Mouse (Mus musculus): Measurements from ENCODE around the gene Clec16a. TPM values are rescaled to one million over a fixed set of nuclear protein-coding genes. Genes with fewer than 3 reads are reported as not detected.

Gene Clec16a
- polyA plus RNA-seq, 1 experiment from 2014 or later, result 11.3 TPM

GRCm38 (mm10) chr16:10762569-10763180 is 217.5 kb downstream of the Clec16a start:
- DNase-seq (no peak), ATAC-seq (no peak)
- H3K9ac ChIP-seq (replicated peaks), result no peak overlapping the region
- WGBS (ENCODE audit: insufficient replicate concordance), result 69% methylated on average over 5 of the region's 5 CpGs
- H3K4me3 ChIP-seq (ENCODE audit: low read depth, low read length), result no peak overlapping the region
- no peak overlapping the region for H3K27ac ChIP-seq (ENCODE audit: low read depth)
- H3K9me3 ChIP-seq (ENCODE audit: low read length), result no peaks in the 10 kb centered on the region
- no peak for TF ChIP-seq EP300 (IDR thresholded peaks at IDR 0.05; ENCODE audit: low read depth)
- TF ChIP-seq CTCF (IDR thresholded peaks at IDR 0.05; ENCODE audit: low read depth), result no peak
- H3K27me3 ChIP-seq (ENCODE audit: insufficient read depth, low read length), result 0 out of 2 replicates have a peak, but pooled peaks cover 4% of the 10 kb centered on the region
- no peak overlapping the region for H3K4me2 ChIP-seq (ENCODE audit: low read depth, low read length)
- H3K36me3 ChIP-seq (replicated peaks; ENCODE audit: insufficient read depth, low read length), result no peaks in the 10 kb centered on the region
- H3K4me1 ChIP-seq (ENCODE audit: insufficient read depth), result no peaks in the 10 kb centered on the region

DNA sequence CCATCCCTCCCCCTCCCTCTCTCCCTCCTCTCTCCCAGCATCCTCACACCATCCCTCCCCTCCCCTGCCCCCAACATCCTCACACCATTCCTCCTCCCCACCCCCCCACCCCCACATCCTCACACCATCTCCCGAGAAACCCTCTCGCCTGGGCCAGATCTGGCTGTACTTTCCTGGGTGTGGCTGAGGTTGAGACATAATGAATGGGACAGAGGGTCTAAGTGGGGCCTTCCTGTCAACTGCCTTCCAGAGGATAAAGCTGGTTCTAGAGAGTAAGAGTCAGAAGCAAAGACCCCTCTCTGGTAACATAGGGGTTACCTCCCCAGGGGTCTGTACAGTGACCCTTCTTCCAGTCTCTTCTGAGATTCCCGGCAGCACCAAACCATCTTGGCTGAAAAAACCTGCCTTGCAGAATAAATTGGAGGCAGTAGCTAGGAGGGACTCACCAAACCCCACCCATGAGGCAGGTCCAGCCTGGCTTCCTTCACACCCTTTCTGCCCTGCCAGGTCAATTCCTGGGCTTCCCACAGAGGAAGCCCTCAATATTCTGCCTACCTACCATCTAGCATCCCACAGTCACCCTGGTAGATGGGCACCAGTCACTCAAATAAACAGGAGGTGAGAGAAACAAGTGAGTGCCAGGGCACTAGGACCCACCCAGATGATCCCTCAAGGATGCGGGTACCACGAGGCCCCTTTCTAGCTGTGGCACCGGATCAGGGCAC is 218.6 kb downstream of the Clec16a start:
- Histone ChIP-seq H3K4me2 (ENCODE audit: low read depth, low read length) (no peak overlapping the region), H3K9ac (replicated peaks) (no peak overlapping the region), H3K9me3 (ENCODE audit: low read length) (no peaks in the 10 kb centered on the region), H3K4me1 (ENCODE audit: insufficient read depth) (peaks cover 8% of the 10 kb centered on the region), H3K27ac (ENCODE audit: low read depth) (no peak overlapping the region), H3K27me3 (ENCODE audit: insufficient read depth, low read length) (0 out of 2 replicates have a peak, but pooled peaks cover 4% of the 10 kb centered on the region), H3K36me3 (replicated peaks; ENCODE audit: insufficient read depth, low read length) (no peaks in the 10 kb centered on the region), H3K4me3 (ENCODE audit: low read depth, low read length) (no peak overlapping the region)
- WGBS (ENCODE audit: insufficient replicate concordance), result 55% methylated on average over 6 of the region's 6 CpGs
- TF ChIP-seq EP300 (IDR thresholded peaks at IDR 0.05; ENCODE audit: low read depth) (no peak), CTCF (IDR thresholded peaks at IDR 0.05; ENCODE audit: low read depth) (no peak)
- DNase-seq, result no peak
- no peak for ATAC-seq

GRCm38 (mm10) chr16:10764323-10764722 is 219.2 kb downstream of the Clec16a start:
- Histone ChIP-seq H3K4me3 (ENCODE audit: low read depth, low read length) (no peak overlapping the region), H3K27me3 (ENCODE audit: insufficient read depth, low read length) (0 out of 2 replicates have a peak, but pooled peaks cover 4% of the 10 kb centered on the region), H3K9me3 (ENCODE audit: low read length) (no peaks in the 10 kb centered on the region), H3K4me2 (ENCODE audit: low read depth, low read length) (no peak overlapping the region), H3K4me1 (ENCODE audit: insufficient read depth) (peaks cover 14% of the 10 kb centered on the region), H3K9ac (replicated peaks) (no peak overlapping the region), H3K36me3 (replicated peaks; ENCODE audit: insufficient read depth, low read length) (no peaks in the 10 kb centered on the region), H3K27ac (ENCODE audit: low read depth) (no peak overlapping the region)
- WGBS (ENCODE audit: insufficient replicate concordance), result 35% methylated on average over 2 of the region's 2 CpGs
- TF ChIP-seq CTCF (IDR thresholded peaks at IDR 0.05; ENCODE audit: low read depth), result no peak
- TF ChIP-seq EP300 (IDR thresholded peaks at IDR 0.05; ENCODE audit: low read depth), result no peak
- ATAC-seq, result no peak
- DNase-seq, result no peak

DNA sequence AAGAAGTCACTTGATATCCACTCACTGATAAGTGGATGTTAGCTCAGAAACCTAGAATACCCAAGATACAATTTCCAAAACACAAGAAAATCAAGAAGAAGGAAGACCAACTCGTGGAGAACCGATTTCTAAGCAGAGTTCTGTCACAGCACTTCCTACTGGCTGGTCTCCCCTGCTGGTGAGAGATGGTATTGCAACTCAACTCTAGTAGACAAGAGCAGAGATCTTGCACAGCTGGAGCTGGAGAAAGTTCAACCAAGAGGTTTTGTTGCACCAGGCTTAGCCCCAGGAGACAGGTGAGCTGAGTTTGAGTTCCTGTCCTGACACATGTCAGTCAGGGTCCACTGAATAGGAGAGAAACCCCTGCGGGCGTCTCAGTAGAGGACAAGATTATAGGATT is 222.0 kb downstream of the Clec16a start:
- TF ChIP-seq EP300 (IDR thresholded peaks at IDR 0.05; ENCODE audit: low read depth), result no peak
- TF ChIP-seq CTCF (IDR thresholded peaks at IDR 0.05; ENCODE audit: low read depth), result peak; percentile 95
- no peak overlapping the region for H3K9ac ChIP-seq (replicated peaks)
- H3K27me3 ChIP-seq (ENCODE audit: insufficient read depth, low read length), result 0 out of 2 replicates have a peak, but pooled peaks cover 4% of the 10 kb centered on the region
- H3K36me3 ChIP-seq (replicated peaks; ENCODE audit: insufficient read depth, low read length), result no peaks in the 10 kb centered on the region
- ATAC-seq (no peak), DNase-seq (peak; percentile 79)
- H3K4me1 ChIP-seq (ENCODE audit: insufficient read depth), result peaks cover 38% of the 10 kb centered on the region
- no peak overlapping the region for H3K27ac ChIP-seq (ENCODE audit: low read depth)
- 38% methylated on average over 4 of the region's 4 CpGs for WGBS (ENCODE audit: insufficient replicate concordance)
- no peak overlapping the region for H3K4me2 ChIP-seq (ENCODE audit: low read depth, low read length)
- H3K9me3 ChIP-seq (ENCODE audit: low read length), result no peaks in the 10 kb centered on the region
- H3K4me3 ChIP-seq (ENCODE audit: low read depth, low read length), result no peak overlapping the region

DNA sequence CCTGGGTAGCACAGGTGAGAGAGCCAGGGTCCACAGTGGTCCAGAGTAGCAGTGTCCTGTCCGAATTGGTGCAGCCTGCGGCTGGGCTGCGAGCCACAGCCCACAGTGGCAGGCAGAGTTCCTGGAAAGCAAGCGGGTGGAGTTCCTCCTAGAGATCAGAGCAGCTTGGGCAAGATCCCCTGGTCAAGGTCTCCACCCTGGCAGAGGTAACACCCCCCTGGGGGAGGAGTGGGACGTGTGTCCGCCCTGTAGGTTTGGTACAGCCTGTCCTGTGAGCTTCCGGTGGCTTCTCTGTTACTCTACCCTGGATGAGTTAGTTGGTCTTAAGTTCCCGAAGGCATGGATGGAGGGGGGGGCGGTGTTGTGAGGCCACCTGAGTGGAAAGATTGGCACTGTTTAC is 223.7 kb downstream of the Clec16a start:
- Histone ChIP-seq H3K9me3 (ENCODE audit: low read length) (no peaks in the 10 kb centered on the region), H3K4me1 (ENCODE audit: insufficient read depth) (peaks cover 42% of the 10 kb centered on the region), H3K27ac (ENCODE audit: low read depth) (no peak overlapping the region), H3K27me3 (ENCODE audit: insufficient read depth, low read length) (0 out of 2 replicates have a peak, but pooled peaks cover 3% of the 10 kb centered on the region), H3K9ac (replicated peaks) (no peak overlapping the region; the same call in 1 of the 2 replicates), H3K36me3 (replicated peaks; ENCODE audit: insufficient read depth, low read length) (no peaks in the 10 kb centered on the region), H3K4me2 (ENCODE audit: low read depth, low read length) (peak overlapping the region; percentile 37), H3K4me3 (ENCODE audit: low read depth, low read length) (no peak overlapping the region)
- peak; percentile 52 for ATAC-seq
- 22% methylated on average over 9 of the region's 9 CpGs for WGBS (ENCODE audit: insufficient replicate concordance)
- no peak for TF ChIP-seq EP300 (IDR thresholded peaks at IDR 0.05; ENCODE audit: low read depth)
- no peak for TF ChIP-seq CTCF (IDR thresholded peaks at IDR 0.05; ENCODE audit: low read depth)
- DNase-seq, result peak; percentile 67

DNA sequence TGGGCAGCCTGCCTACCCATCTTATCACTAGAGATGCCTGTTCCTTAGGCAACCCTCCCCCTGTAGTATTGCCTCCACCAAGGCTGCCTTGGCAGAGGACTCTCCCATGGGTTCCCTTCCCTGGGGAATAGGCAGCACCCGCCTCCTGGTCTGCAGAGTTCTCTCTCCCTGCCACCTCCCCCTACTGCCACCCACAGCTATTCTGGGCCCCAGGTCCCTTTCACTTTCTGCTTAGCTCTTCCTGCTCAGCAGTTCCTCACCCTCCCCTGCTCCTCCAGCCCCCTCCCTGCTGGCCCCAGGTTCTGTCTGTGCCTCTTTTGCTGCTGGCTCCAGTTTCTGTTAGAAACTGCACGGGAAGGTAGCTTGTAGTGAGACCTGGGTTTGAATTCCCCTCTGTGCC is 224.5 kb downstream of the Clec16a start:
- Histone ChIP-seq H3K4me3 (ENCODE audit: low read depth, low read length) (no peak overlapping the region), H3K4me2 (ENCODE audit: low read depth, low read length) (peak overlapping the region; percentile 35), H3K9ac (replicated peaks) (no peak overlapping the region), H3K4me1 (ENCODE audit: insufficient read depth) (peaks cover 47% of the 10 kb centered on the region), H3K36me3 (replicated peaks; ENCODE audit: insufficient read depth, low read length) (no peaks in the 10 kb centered on the region), H3K9me3 (ENCODE audit: low read length) (no peaks in the 10 kb centered on the region), H3K27me3 (ENCODE audit: insufficient read depth, low read length) (no peaks in the 10 kb centered on the region), H3K27ac (ENCODE audit: low read depth) (0 out of 2 replicates have a peak overlapping the region, but pooled peaks have one; percentile 11)
- no peak for DNase-seq
- no peak for ATAC-seq
- no peak for TF ChIP-seq EP300 (IDR thresholded peaks at IDR 0.05; ENCODE audit: low read depth)
- no peak for TF ChIP-seq CTCF (IDR thresholded peaks at IDR 0.05; ENCODE audit: low read depth)
- 24% methylated on average over 2 of the region's 2 CpGs for WGBS (ENCODE audit: insufficient replicate concordance)
